Mouse (Mus musculus): ENCODE measurements around the gene Pdzd2.

DNA sequence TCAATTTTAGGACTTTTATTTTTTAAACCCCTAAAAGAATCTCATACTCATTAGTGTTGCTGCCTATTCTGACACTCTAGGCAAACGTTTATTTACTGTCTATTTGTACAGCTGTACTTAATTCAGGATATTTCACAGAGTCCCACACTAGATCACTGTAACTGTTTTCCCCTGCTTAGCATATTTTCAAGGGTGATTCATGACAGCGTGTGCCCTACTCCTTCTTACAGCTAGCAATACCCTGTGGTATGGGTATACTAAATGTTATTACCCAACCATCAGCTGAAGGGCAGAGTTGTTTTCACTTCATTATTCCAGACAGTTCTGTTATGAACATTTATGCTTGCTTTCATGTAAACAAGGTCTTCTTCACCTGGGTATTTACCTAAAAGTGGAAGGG, 423.7 kb downstream of the Pdzd2 start:
- TF ChIP-seq CTCF (IDR thresholded peaks at IDR 0.05) = no peak
- no peak for TF ChIP-seq EP300 (IDR thresholded peaks at IDR 0.05)
